Mouse (Mus musculus) midbrain, embryonic 15.5 days (tissue): Measurements from ENCODE around the gene Ubr1. TPM values are rescaled to one million over a fixed set of nuclear protein-coding genes. Genes with fewer than 3 reads are reported as not detected.

Source experiments
- ATAC-seq: fragments of 200-750 bp; cut with Nextera tagmentation; replicated peaks from 2 replicates; pipeline ENCODE4 v1.8.0; 2017; ENCODE audit warnings: moderate TSS enrichment
- H3K27ac ChIP-seq: fragments of 300-500 bp; sonication (generic); 2 replicates; pipeline ENCODE4 v1.5.1; 2015; ENCODE audit warnings: mild to moderate bottlenecking, inconsistent platforms
- H3K27me3 ChIP-seq: fragments of 300-500 bp; sonication (generic); replicated peaks from 2 replicates; pipeline ENCODE4 v1.6.1; 2015; ENCODE audit warnings: inconsistent platforms
- H3K36me3 ChIP-seq: fragments of 300-500 bp; sonication (generic); replicated peaks from 2 replicates; pipeline ENCODE4 v1.6.1; 2015; ENCODE audit warnings: inconsistent platforms
- H3K4me1 ChIP-seq: fragments of 300-500 bp; sonication (generic); 2 replicates; pipeline ENCODE4 v1.6.1; 2015; ENCODE audit warnings: inconsistent platforms
- H3K4me2 ChIP-seq: fragments of 300-500 bp; sonication (generic); 2 replicates; pipeline ENCODE4 v1.6.1; 2015; ENCODE audit warnings: inconsistent platforms, mild to moderate bottlenecking, moderate library complexity
- H3K4me3 ChIP-seq: fragments of 300-500 bp; sonication (generic); 2 replicates; pipeline ENCODE4 v1.5.1; 2015; ENCODE audit warnings: mild to moderate bottlenecking, inconsistent platforms
- H3K9ac ChIP-seq: fragments of 300-500 bp; sonication (generic); 2 replicates; pipeline ENCODE4 v1.6.1; 2015; ENCODE audit warnings: mild to moderate bottlenecking, inconsistent platforms
- H3K9me3 ChIP-seq: fragments of 300-500 bp; sonication (generic); 2 replicates; pipeline ENCODE4 v1.6.1; 2016; ENCODE audit warnings: inconsistent platforms
- WGBS: fragments of 180-500 bp; shearing (Covaris S2); methylation state at CpG from one replicate; pipeline ENCODE4 v1.1.7; 2015; ENCODE audit warnings: mixed read lengths; 5-methylcytosine and 5-hydroxymethylcytosine counted together
- microRNA-seq: library from miRNA; unstranded; fragments of <30 nt; microRNA quantifications from one replicate; pipeline ENCODE4, GENCODE M21; 2016
- polyA plus RNA-seq: library from polyadenylated mRNA; unstranded; fragments of >200 nt; fragmentation: Nextera tagmentation; extraction: Ambion mirVana; gene quantifications from 2 replicates; pipeline ENCODE4 v1.2.1, GENCODE M21; 2015

The Ubr1 gene
- polyA plus RNA-seq, 1 experiment from 2014 or later: 38.5 TPM

- Histone ChIP-seq H3K36me3 (no peaks in the 10 kb centered on the region), H3K4me1 (peaks cover 8% of the 10 kb centered on the region)
- 89% methylated on average over 4 of the region's 4 CpGs for WGBS
These were observed 126.5 kb downstream of the Ubr1 start for GRCm38 (mm10) chr2:120843990-120844389.

DNA sequence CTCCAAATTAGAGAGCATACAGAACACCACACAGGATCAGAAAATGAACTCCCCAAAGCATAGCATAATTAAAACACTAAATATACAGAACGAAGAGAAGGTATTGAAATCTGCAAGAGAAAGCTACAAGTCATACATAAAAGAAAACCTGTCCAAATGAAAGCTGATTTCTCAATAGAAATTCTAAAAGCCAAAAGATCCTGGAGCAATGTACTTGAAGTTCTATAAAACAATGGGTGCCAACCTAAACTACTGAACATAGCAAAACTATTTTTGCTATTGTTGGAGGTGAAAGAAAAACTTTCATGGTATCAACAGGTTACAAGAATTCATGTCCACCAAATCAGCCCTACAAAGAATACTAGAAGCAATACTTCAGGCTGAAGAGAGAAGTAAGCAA is 129.3 kb downstream of the Ubr1 start:
- H3K4me2 ChIP-seq: no peak overlapping the region

More at GRCm38 (mm10) chr2:120843990-120844389, 126.5 kb downstream of the Ubr1 start:
- Histone ChIP-seq H3K4me3 (no peak overlapping the region), H3K27me3 (no peaks in the 10 kb centered on the region), H3K27ac (no peak overlapping the region), H3K4me2 (no peak overlapping the region), H3K9ac (no peak overlapping the region), H3K9me3 (no peaks in the 10 kb centered on the region)
- ATAC-seq: no peak

DNA sequence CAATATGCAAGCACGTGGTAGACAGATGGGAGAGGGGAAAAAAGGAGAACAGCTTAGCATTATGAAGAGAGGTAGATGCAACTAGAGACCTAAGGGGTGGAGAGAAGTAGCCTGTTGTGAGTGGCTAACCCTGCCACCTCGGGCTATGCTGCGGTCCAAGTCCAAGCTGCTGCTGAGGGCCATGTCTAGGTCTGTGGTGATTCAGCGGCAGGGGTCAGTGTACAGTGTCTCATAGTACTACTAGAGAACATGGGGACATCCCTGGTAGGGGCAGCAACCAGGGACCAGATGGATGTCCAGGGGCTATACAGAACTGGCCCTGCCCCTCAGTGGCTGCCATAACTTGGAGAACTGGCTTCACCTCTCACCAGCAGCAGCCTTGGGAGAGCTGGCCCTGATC is 135.3 kb downstream of the Ubr1 start:
- H3K36me3 ChIP-seq: no peaks in the 10 kb centered on the region
- no peak overlapping the region for H3K4me3 ChIP-seq
- H3K9ac ChIP-seq: no peak overlapping the region
- ATAC-seq: no peak
- H3K27me3 ChIP-seq: no peaks in the 10 kb centered on the region
- no peak overlapping the region for H3K27ac ChIP-seq
- no peaks in the 10 kb centered on the region; the same call in 1 of the 2 replicates for H3K4me1 ChIP-seq
- no peak overlapping the region for H3K4me2 ChIP-seq
- WGBS: 91% methylated on average over 4 of the region's 4 CpGs
- H3K9me3 ChIP-seq: no peaks in the 10 kb centered on the region

More for the DNA sequence above, 129.3 kb downstream of the Ubr1 start:
- Histone ChIP-seq H3K9me3 (no peaks in the 10 kb centered on the region), H3K9ac (no peak overlapping the region), H3K36me3 (no peaks in the 10 kb centered on the region), H3K4me1 (no peaks in the 10 kb centered on the region; the same call in 1 of the 2 replicates), H3K27ac (no peak overlapping the region), H3K4me3 (no peak overlapping the region), H3K27me3 (no peaks in the 10 kb centered on the region)
- no peak for ATAC-seq
- WGBS: 73% methylated on average over 1 of the region's 1 CpGs

- ATAC-seq: no peak
- no peaks in the 10 kb centered on the region for H3K27me3 ChIP-seq
- H3K36me3 ChIP-seq: 0 out of 2 replicates have a peak, but pooled peaks cover 4% of the 10 kb centered on the region
- H3K4me3 ChIP-seq: no peak overlapping the region
- no peak overlapping the region for H3K27ac ChIP-seq
- H3K4me2 ChIP-seq: no peak overlapping the region
- H3K9me3 ChIP-seq: no peaks in the 10 kb centered on the region
- H3K4me1 ChIP-seq: no peaks in the 10 kb centered on the region
- 51% methylated on average over 1 of the region's 1 CpGs for WGBS
- no peak overlapping the region for H3K9ac ChIP-seq
These were observed 143.4 kb downstream of the Ubr1 start for GRCm38 (mm10) chr2:120826936-120827638.

Small RNAs within 50 kb of the gene (microRNA-seq; reads per million reads assigned to microRNA genes)
- gene Gm44325: not detected

Other genes starting within 250 kb of the Ubr1 start
- gene Cdan1, start 120.6 kb downstream of the Ubr1 start, polyA plus RNA-seq: 7.0 and 9.1 TPM in 2 replicates
- gene Ttbk2, start 120.1 kb downstream of the Ubr1 start, polyA plus RNA-seq: 12.3 and 12.6 TPM in 2 replicates
- 14.6 and 15.0 TPM in 2 replicates for gene Tmem62, start 6.3 kb upstream of the Ubr1 start, polyA plus RNA-seq
- gene Ccndbp1, start 37.7 kb upstream of the Ubr1 start, polyA plus RNA-seq: 77.7 and 79.4 TPM in 2 replicates
- 0.32 and 0.44 TPM in 2 replicates for gene Epb42, start 66.4 kb upstream of the Ubr1 start, polyA plus RNA-seq
- gene Tgm5, start 115.1 kb upstream of the Ubr1 start, polyA plus RNA-seq: not detected in 2 replicates
- not detected in 2 replicates for gene Tgm7, start 139.1 kb upstream of the Ubr1 start, polyA plus RNA-seq
- 32.1 and 32.4 TPM in 2 replicates for gene Adal, start 169.7 kb upstream of the Ubr1 start, polyA plus RNA-seq
- 21.7 and 23.1 TPM in 2 replicates for gene Lcmt2, start 169.9 kb upstream of the Ubr1 start, polyA plus RNA-seq
- gene Tubgcp4, start 199.9 kb upstream of the Ubr1 start, polyA plus RNA-seq: 54.6 and 56.9 TPM in 2 replicates
- 7.0 and 7.1 TPM in 2 replicates for gene Zscan29, start 200.4 kb upstream of the Ubr1 start, polyA plus RNA-seq